Mouse (Mus musculus) gastrocnemius, postnatal 36 days (tissue): ENCODE results near the gene Atg9b. TPM values are rescaled to one million over a fixed set of nuclear protein-coding genes. Genes with fewer than 3 reads are reported as not detected.

Experiments used
- DNase-seq, 2 experiments: peaks; one replicate each; pipeline ENCODE4 v3.0.0; 2022
- intact Hi-C: fragments of 180-260 bp; cut with DNase I; formaldehyde crosslinking; loops from one replicate; pipeline ENCODE4 v1.15.1; 2025
- total RNA-seq, 2 experiments: library from RNA; stranded (reverse); gene quantifications; 2 replicates each; pipeline ENCODE4 v1.2.3; 2021

The Atg9b gene
- total RNA-seq, 2 experiments from 2014 or later, result not detected

DNA sequence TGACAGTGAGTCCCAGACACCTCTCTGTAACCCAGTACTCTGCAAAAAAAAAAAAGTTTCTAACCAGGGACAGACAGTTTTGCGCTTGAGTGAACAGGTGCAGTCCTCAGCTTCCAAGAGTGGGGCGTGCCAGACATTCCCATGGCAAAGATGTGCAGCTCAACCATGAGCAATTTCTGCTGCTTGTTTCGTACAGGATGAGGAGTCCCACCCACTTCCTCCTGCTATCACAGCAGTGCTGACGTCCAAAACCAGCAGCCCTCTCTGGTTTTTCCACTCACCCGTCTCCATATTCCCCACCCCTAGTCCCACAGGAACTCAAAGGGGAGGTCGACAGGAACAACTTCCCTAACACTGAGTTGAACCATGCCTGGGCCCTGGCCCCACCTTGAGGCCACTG is 7.5 kb downstream of the Atg9b start:
- intact Hi-C loops, result no loop called here
- no peak for DNase-seq

DNA sequence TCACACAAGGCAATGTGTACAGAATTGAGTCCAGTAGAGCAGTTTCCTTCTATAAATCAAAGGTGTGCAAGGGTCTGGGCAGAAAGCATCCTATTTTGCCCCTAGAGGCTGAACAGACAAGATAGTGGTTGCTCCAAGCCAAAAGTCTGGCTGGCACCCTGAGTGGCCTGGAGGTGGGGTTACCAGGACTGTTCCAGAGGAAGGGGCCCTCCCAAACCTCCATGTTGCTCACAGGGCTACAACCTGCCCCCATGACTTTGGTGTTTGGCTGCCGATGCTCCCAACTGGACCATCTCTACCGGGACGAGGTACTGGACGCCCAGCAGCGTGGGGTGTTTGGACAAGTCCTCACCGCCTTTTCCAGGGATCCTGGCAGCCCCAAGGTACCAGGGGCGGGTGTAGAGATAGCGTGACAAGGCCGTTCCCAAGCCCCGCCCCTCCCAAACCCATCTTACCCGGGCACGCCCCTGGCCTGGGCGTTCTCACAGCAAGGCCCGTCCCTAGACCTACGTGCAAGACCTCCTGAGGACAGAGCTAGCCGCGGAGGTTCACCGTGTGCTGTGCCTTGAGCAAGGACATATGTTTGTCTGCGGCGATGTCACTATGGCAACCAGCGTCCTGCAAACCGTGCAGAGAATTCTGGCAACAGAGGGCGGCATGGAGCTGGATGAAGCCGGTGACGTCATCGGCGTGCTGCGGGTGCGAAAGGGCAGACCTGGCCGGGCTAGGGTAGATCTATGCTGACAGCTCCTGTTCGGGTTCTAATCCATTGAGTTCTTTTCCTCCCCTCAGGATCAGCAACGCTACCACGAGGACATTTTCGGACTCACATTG is 8.7 kb downstream of the Atg9b start:
- peak; percentile 70 to 75 for DNase-seq
- intact Hi-C loops, result no loop called here

DNA sequence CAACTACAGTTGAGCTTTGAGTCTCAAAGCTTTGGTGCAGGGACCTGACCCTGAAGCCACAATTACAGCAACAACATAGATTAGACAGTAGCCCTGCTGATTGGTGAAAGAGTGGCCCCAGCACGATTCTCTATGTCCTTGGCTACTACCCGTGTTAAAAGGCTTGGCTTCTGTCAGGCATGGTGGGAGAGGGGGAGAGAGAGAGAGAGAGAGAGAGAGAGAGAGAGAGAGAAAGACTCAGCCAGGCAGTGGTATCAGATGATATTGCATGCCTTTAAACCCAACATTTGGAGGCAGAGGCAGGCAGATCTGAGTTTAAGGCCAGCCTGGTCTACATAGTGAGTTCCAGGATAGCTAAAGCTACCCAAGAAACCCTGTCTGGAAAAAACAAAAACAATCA is 10.0 kb downstream of the Atg9b start:
- intact Hi-C loops, result no loop called here
- no peak for DNase-seq

DNA sequence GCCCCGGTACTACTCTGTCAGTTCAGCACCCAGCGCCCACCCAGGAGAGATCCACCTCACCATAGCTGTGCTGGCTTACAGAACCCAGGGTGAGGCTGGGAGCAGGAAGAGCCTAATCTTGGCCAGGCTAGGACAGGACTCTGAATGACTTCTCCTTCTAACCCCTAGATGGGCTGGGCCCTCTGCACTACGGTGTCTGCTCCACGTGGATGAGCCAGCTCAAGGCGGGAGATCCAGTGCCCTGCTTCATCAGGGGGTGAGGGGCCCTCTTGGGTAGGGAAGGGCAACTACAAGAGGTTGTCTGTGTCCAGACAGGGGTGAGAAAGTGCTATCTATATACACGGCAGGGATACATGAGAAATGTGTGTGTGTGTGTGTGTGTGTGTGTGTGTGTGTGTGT is 10.5 kb downstream of the Atg9b start:
- DNase-seq, result no peak
- intact Hi-C loops, result no loop called here

DNA sequence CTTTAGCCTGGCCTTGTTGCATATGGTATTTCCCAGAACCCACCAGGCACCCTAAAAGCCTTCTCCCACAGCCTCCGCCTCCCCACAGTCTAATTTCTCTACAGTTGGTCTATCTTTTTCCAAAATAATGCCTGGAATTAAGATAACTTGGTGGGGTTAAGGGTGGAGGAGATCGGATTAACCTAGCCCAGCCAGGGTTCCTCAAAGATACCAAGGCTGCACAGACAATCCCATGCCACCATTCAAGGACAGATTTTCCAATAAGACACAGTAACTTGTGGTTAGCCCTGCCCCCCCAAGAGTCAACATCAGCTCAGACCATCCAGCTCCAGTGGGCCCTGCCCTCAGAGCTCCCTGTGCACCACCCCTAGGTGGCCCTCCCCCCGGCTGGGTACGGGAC is 11.4 kb downstream of the Atg9b start:
- intact Hi-C loops, result no loop called here
- DNase-seq, result no peak

DNA sequence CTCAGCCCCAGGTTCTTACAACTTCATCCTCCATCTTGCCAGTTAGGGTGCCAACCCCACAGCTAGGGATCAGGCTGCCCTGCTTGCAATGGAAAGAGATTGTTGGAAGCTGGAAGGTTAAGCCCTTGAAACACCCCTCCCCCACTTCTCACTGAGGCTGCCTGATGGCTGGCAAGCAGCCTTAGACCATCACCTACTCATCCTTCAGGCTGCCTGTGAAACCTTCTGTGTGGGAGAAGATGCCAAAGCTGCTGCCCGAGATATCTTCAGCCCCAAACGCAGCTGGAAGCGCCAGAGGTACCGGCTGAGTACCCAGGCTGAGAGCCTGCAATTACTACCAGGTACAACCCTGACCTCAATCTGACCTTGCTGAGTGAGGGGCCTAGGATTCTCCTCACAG is 12.4 kb downstream of the Atg9b start:
- DNase-seq, result no peak
- intact Hi-C loops, result no loop called here

DNA sequence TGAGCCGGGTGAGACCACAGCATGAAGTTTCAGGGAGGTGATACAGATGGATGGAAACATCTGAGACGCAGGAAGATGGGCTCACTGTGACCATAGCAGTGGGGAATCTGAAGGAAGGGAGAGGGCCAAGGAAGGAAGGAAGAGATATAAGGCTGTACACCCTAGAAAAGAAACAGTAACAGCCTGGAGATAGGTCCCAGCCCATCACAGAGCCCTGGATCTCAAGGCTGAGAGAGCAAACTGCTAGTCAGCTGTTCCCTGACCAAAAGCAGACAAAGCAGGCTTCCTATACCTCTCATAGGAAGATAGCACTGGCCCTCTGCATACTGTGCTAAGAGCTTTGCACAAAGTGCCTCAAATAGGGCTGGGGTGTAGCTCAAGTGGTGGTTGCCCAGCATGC is 13.2 kb downstream of the Atg9b start:
- intact Hi-C loops, result no loop called here
- no peak for DNase-seq

DNA sequence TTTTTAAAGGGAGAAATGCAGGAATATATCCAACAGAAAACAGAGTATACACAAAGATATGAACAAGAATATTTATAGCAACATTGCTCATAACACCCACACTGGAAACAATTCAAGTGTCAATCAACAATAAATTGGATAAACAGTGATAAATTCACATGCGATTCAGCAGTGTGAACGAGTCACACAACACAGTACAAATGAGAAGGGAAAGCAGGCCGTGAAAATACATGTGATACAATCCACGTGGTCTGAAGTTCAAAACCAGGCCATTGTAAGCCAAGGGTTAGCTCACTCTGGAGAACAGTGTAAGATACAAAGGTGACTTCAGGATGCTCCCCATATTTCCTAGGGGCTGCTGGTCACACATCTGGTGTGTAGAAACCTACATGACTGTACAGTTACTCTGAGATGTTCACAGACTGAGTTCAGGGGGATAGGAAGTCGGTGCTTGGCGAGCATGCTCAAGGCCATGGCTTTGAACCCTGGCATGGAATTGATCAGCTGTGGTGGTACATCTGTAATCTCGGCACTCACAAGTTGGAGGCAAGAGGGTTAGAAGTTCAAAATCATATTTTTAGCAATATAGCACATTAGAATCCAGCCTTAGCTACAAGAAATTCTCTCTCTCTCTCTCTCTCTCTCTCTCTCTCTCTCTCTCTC is 17.1 kb downstream of the Atg9b start:
- intact Hi-C loops, result no loop called here

DNA sequence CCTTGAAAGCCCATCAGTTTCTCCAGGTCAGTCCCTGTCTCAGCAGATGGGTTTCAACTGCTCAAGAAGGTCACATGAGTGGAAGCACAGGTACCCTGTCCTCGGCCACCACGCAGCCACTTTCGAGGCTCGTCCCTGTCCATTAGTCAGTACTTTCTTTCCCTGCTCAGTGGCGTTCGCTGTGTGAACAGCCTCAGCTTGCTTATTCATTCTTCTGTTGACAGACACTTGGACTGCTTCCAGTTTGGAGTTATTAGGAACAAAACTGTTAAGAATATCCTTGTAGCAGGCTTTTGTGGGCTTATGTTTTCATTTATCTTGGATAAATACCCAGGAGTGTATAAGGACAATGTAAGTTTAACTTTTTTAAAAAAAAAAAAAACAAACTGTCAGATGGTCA is 17.7 kb downstream of the Atg9b start:
- intact Hi-C loops, result no loop called here
- no peak for DNase-seq

More for the DNA sequence above, 17.1 kb downstream of the Atg9b start:
- DNase-seq, result no peak

DNA sequence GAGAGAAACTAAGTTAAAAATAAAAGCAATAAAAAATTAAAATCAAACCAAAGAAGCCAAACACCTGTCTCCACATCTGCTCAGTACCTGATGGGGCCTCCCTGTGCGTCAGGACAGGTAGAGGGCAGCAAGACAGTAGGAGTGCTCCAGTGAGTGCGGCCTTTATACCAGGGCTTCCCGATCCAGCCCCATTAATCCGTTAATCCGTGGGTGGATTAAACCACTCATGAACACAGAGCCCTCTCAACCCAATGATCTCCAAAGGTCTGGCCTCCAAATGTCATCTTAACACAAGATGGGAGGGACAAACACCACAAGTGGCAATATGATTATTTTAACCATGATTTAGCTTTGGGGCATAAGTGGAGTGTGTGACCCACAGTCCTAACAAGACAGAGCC is 18.1 kb downstream of the Atg9b start:
- intact Hi-C loops, result no loop called here
- DNase-seq, result no peak

DNA sequence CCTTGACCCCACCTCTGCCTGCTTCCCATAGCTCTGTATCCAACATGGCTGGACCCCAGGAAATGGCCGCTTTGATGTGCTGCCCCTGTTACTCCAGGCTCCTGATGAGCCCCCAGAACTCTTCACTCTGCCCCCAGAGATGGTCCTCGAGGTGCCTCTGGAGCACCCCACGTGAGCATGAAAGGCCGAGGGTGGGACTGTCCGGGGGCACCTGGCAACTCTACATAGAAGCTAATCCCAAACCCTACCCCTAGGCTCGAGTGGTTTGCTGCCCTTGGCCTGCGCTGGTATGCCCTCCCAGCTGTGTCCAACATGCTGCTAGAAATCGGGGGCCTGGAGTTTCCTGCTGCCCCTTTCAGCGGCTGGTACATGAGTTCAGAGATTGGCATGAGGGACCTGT is 22.2 kb downstream of the Atg9b start:
- no peak for DNase-seq
- intact Hi-C loops, result no loop called here

DNA sequence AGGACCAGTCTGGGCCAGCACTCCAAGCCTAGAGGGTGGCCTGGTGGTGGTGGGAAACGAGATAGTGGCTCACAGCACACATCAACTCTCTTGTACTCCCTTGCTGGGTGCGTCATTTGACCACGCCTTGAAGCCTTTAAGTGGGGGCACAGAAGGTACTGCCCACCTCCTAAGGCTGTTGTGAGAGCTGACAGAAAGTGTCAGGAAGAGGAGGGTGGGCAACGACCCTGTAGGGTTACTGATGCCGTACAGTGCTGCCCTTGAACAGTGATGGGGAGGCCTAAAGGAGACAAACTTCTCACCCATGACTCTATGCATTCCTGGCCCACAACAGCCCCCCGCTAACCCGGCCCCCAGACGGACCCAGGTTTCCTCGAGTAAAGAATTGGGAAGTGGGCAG is 25.5 kb downstream of the Atg9b start:
- intact Hi-C loops, result no loop called here
- DNase-seq, result no peak

DNA sequence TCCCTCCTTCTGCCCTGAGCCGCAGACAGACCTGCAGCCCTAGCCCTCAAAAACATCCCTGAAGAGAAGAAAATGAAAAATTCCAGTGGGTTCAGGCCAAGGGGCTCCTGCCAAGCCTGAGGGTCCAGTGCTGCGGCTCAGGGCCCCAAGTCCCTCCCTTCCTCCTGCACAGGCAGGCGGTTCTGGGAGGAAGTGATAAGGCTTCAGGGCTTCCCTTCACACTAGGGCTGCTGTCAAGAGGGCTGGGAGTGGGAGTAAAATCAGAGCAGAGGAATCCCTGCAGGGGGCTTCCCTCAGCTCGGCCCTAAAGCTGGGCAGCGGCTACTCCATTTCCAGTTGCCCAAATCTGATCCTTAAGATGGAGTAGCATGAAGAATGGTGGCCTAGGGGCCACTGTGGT is 26.4 kb downstream of the Atg9b start:
- intact Hi-C loops, result no loop called here
- no peak for DNase-seq

DNA sequence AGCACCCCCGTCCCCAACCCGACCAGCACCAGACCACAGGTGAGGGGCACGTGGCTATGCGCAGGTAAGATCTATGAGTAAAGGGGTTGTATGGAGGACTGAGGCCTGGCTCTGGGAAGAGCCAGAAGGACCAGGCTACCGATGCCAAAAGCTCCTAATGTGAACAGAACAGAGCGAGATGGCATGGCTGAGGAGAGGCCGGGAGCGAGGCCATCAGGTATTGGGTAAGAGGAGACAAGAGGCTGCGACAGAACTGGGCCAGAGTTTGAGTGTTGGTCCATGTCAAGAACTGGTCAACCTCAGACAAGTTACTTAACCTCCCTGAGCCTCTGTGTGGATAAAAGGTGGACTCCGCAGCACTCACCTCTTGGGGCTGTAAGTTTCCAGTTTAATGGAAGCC is 27.0 kb downstream of the Atg9b start:
- DNase-seq, result no peak
- intact Hi-C loops, result no loop called here

DNA sequence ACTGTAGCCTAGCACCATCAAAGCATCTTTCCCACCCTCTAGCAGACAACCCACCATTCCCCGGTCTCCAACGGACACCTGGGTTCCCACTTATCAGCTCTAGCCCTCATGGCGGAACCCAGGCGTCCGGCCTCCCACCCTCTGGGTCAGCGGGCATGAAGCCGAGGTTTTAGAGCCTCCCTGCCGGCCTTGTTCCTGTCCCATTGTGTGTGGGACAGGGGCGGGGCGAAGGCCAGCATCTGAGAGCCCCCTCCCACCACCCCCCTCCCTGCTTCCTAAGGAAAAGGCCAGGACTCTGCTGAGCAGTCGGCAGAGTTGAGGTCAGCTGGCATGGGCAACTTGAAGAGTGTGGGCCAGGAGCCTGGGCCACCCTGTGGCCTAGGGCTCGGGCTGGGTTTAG is 27.4 kb downstream of the Atg9b start, which contains the start of gene Nos3:
Gene Nos3, plus strand, starts transcription at position 303 of the 400 bp plus-strand sequence.
- intact Hi-C loops, result no loop called here
- DNase-seq, result peak in 1 of 2 experiments; percentile 27

DNA sequence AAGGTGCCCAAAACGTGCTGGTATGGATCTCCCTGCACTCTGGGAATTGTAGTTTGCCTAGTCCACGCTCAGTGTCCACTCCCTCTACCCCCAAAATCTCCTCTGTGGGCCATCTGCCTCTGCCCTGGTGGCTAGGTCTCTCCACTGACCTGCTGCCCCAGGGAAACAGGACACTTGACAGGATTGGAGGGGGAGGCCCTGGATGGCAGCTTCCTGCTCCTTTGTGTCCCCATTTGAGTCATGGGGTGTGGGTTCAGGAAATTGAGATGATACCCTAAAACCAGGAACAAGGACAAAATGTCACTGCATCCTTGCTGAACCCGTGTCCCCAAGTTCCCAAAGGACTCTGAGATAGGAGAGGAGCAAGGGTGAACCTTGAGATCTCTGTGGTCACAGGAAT is 27.9 kb downstream of the Atg9b start:
- DNase-seq, result no peak
- intact Hi-C loops, result no loop called here

DNA sequence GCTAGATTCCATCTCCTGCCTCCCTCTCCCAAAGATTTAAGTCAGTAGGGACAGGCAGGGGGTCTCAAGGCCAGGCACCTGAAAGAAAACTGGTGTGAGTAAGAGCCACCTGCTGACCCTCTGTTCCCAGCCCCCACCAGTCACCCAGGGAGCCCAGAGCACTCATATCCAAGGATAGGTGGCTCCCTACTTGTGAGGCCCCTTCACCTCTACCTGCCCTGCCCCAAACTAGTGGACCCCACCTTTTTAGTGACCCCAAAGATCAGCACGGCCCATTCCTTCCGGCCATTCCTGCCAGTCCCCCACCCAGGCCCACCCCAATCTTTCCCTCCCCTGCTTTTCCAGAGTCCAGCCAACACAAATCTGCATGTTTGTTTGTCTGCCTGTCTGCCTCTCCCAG is 28.5 kb downstream of the Atg9b start:
- intact Hi-C loops, result no loop called here
- DNase-seq, result no peak

DNA sequence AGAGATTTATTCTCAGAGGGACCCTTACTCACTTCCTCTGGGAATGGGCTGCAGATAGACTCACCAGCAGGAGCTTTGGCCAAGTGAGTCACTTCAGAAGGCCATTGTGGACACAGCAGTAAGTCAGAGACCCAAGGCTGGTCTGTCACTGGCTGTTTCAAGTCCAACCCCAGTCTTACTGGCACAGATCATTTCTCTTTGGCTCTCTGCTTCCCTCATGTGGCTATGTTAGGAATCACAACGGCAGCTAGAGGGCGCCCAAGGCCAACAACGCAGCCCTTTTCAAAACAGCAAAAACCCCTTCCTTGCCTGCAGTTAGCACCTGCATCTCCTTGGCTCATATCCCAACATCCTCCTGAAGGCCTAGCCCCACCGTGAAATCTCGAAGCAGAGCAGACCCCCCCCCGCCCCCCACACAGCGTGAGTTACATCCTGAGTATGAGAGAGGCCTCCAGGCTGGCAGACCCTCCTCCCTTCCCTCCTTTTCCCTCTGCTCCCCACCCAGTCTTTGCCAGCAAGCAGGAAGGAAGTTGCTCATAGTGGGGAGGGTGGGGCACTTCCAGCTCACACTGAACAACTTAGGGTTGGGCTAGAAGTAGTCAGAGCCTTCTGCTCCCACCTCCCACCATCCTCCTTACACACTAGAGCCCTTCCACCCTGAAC is 31.0 kb downstream of the Atg9b start:
- DNase-seq, result peak; percentile 66 to 68
- intact Hi-C loops, result loop anchor here (2.0 kb wide), 1 partner anchor 100 kb away; no protein-coding TSS in a partner anchor

DNA sequence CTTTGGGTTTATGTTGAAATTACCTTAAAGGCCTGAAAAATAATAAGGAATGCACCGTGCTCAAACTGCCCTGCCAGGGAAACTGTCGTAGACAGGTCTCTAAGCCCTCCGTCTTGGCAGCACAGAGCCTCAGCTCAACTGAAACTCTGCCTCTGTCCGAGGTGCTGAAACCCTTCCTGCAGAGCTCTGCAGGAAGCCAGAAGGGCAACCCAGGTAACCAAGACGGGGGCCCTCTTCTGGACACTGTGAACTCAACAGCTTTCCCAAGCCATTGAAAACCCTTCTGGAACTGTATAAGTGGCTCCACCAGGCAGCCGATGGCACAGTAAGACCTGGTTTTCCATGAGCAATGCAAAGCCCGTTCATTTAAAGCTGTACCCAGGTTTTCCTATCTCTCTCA is 34.5 kb downstream of the Atg9b start:
- intact Hi-C loops, result no loop called here
- peak in 1 of 2 experiments; percentile 57 for DNase-seq

DNA sequence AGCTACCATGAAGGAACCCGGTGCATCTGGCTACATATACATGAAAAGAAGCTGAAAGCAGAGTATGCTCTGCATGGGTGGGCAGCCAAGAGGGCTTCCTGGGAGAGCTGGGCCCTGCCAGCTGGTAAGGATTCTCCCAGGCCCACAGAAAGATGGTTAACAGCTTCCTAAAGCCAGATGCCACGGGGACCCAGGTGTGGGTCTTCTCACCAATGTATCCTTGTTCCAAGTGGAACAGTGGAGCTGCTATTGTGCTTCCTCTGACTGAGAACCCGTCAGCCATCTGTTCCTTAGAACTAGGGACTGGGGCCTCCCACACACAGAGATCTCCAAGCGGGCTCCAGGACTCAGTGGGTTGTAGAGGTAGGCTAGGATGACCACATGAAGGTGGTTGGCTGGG is 35.2 kb downstream of the Atg9b start:
- intact Hi-C loops, result no loop called here
- no peak for DNase-seq

DNA sequence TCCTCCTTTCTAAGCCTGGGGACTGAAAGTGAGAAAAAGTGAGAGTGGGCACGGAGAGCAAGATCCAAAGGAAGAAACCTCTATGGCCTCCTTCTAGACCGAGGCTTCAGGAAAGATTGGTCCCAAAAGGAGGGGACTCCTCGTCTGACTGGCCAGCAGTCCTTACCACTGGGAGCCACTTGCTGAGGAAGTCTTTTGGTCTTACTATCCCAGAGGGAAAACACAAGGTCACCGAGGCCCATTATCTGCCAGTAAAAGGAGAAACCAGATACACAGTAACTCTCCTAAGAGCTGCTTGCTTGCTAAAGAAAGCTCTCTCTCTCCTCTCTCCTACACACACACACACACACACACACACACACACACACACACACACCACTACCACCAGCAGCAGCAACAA is 38.6 kb downstream of the Atg9b start:
- no peak for DNase-seq
- intact Hi-C loops, result no loop called here
